Mouse (Mus musculus): ENCODE results near the gene Csf3r.

Gene Csf3r

GRCm38 (mm10) chr4:126057207-126058133 is 33.1 kb downstream of the Csf3r start:
- peak; percentile 9 for DNase-seq (ENCODE audit: low read depth)

GRCm38 (mm10) chr4:126058134-126058996 is 34.0 kb downstream of the Csf3r start, which contains the start of gene Oscp1:
TSS of gene Oscp1 (plus strand) at chr4:126058565.
- DNase-seq (ENCODE audit: low read depth): peak; percentile 77

DNA sequence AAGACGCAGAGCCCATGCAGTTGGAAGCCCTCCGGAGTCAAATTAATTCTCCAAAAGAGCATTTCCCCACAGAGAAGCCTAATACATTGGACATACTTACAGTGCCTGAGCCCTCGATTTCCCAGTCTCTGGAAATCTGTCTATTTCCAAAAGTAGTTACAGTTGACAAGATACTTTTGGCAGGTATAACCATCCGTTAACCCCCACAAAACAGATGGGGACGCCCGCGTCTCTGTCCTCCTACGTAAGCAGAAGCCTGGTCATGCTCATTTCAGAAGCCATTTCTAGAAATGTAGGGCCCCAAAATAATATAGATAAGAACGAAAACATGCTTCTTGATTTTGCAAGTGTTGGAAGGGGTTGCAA is 34.6 kb downstream of the Csf3r start:
- DNase-seq (ENCODE audit: low read depth): no peak

DNA sequence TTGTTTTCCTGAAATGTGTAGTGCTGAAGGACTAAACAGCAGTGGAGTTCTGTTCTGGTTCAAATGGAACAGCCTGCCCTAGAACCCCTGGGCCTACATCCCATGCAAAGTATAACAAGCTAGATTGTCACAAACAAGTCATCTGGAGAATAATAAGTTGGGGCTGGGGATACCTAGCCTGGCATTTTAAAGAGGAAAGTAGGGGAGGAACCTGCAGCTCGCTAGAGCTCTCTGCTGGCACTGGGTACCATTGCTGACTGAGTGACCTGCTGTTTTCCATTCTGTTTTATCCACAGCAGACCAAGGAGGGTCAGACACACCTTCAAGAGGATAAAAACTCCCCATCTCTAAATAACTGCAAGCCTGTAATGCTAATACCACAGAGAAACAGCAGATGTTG is 38.5 kb downstream of the Csf3r start:
- DNase-seq (ENCODE audit: low read depth): no peak

- no peak for DNase-seq (ENCODE audit: low read depth)
These were observed 40.9 kb downstream of the Csf3r start for GRCm38 (mm10) chr4:126065241-126065640.

DNA sequence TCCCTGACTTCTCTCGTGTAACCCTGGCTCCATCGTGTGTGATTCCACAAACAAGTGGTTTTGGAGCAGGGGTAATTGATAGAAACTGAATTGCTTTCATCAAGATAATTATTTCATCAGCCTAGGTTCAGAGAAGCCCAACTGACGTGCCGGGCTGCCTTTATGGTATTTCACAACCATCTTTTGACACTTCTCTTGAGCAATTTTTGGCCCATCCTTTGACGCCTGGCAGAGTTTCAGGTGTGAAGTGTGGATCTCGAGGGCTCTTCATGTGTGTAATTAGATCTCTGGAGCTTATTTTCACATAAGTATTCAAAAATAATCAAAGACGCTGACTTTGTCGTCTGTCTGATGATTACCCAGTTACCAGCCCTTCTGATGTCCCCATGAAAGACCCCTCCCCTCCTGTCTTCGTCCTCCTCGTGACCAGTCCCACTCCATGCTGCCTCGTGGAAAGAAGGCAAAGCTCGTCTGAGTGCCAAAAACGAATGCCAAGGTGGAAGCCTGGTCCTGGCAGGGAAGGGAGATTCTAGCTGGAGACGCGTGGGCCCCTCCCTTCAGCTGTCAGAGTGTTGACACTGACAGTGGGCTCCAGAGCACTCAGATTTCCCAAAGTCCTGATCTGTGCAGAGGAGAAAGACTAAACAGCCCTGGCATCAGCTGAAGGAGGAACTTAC is 43.2 kb downstream of the Csf3r start:
- peak; percentile 40 for DNase-seq (ENCODE audit: low read depth)

DNA sequence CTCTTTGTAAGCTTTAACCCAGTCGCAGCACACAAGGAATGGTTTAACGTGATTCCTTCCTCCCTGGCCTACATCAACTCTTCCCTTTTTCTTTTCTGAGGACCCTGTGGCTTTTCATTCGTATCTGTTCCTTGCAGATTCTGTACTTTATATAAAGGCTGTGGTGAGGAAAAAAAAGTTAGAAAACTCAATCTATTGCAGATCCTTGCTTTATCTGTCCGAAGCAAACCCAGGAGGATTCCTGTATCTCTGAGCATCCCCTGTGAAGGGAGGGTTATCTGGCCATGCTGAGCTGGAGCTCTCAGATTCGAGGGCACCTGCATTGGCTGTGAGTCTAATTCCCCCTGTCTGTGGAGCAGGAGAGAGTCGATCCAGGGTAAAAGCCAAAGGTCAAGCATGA is 44.5 kb downstream of the Csf3r start:
- no peak for DNase-seq (ENCODE audit: low read depth)

GRCm38 (mm10) chr4:126077833-126078232 is 53.5 kb downstream of the Csf3r start:
- DNase-seq (ENCODE audit: low read depth): no peak

GRCm38 (mm10) chr4:126079266-126079665 is 54.9 kb downstream of the Csf3r start:
- DNase-seq (ENCODE audit: low read depth): peak; percentile 46

- no peak for DNase-seq (ENCODE audit: low read depth)
These were observed 57.3 kb downstream of the Csf3r start for GRCm38 (mm10) chr4:126081601-126082000.

DNA sequence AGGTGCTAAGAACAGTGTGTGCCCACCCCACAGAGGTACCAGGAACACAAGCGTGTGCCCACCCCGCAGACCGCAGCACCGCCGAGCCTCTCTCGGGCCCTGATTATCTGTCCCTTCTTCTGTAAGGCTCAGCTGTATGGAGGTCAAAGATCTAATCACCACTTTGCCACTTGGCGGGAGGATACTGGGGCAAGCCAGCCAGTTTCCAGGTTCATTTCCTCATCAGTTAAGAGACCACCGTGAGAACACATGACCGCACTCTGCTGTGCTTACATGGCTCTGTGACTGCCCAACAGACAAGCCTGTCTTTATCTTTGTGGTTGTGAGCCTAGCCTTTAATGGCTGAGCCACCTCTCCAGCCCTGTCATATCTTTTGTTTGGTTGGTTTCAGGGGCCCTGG is 58.7 kb downstream of the Csf3r start:
- no peak for DNase-seq (ENCODE audit: low read depth)

DNA sequence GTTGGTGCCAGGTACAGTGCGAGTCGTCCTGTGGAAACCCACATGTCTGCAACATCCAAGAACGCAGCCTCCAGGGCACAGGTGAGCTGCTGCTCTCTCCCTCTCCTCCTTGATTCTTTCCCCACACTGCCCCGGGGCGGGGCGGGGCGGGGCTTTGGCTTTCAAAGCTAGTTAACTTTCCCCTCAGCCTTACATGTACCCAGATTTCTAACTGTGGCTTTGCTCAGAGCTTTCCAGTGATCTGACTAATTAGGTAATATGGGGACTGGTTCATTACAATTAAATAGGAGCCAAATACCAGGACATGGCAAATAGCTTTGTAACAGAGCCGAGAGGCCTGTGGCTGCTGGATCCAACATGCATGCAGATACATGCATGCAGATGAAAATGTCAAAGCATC is 60.0 kb downstream of the Csf3r start:
- DNase-seq (ENCODE audit: low read depth): no peak

DNA sequence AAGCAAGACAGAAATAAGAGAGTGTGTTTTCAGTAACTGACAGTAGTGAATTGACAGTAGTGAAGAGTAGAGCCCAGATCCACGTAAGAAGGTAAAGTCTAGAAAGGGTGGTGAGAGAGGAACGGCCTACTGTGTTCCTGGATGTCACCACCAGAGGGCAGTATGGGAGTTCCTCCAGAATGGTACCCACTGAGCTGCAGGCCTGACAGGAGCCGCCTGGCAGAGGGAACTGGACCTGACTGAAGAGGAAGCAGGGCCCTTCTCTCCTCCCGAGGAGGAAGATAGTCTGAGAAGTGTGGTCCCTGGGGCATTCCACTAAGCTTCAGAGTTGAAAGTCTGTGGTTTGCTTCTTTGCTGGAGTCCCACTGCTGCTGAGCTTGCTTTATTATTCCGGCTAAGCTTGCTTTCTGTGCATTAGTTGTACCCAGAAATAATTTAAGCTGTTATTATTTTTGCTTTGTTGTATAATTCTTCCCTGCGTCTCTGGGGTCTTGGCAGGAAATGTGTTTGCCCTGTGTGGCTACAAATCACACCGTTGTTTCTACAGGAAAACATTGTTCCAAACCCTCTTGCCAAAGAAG is 61.7 kb downstream of the Csf3r start:
- DNase-seq (ENCODE audit: low read depth): no peak

GRCm38 (mm10) chr4:126090101-126090847 is 65.9 kb downstream of the Csf3r start:
- no peak for DNase-seq (ENCODE audit: low read depth)

- no peak for DNase-seq (ENCODE audit: low read depth)
These were observed 66.4 kb downstream of the Csf3r start for GRCm38 (mm10) chr4:126090848-126091124.

- no peak for DNase-seq (ENCODE audit: low read depth)
These were observed 67.5 kb downstream of the Csf3r start for GRCm38 (mm10) chr4:126091873-126092272.
